Mouse (Mus musculus): ENCODE measurements around the gene Mllt3.

DNA sequence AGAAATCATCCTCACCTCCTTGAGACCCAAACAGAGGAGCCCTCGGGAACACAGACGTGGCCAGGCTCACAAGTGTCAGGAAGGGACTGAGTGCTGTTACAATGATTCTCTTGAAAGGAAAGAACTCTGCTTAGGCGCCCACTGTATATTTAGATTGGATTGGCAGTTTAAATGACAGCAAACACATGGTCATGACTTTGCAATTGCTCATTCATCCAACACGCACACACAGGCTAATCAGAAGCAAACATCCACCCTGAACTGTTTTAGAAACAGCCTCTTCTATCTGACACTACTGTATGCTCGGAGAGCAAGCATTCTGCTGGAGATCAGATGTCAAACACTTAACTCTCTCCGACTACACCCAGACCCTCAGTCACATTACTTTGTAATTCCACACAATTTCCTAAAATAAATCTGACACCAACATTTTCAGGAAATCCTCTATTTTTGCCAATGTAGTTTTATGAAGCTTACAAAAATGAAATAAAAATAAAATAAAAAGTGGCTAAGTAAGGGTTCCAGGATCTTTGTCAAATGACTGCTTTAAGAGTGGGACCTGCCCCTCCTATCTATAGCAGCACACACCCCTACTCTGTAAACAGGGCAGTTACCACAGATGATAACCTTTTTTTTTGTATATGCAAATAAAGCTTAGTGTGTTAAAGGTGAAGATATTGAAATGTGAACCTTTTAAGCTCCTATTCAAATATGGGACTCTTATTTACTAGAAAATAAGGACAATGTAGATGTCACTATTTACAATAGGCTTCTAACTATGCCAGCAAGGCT, 226.8 kb downstream of the Mllt3 start:
- TF ChIP-seq GATA1 (IDR thresholded peaks at IDR 0.05; ENCODE audit: borderline replicate concordance, low read length): no peak
- TF ChIP-seq FLI1 (IDR thresholded peaks at IDR 0.05; ENCODE audit: low read length): no peak

Measured in megakaryocyte, embryonic 14.5 days (primary cell).